Mouse (Mus musculus) megakaryocyte, embryonic 14.5 days (primary cell): ENCODE data around the gene Zc3h18.

Experiments used
- FLI1 ChIP-seq: IDR thresholded peaks from 2 replicates; pipeline ENCODE4 v1.6.1; 2012; ENCODE audit warnings: low read length, inconsistent platforms, mixed read lengths
- GATA1 ChIP-seq: IDR thresholded peaks from 3 replicates; pipeline ENCODE4 v1.6.1; 2012; ENCODE audit warnings: mixed read lengths, low read length, inconsistent platforms, borderline replicate concordance

GRCm38 (mm10) chr8:122375751-122376364 is 551 bp upstream of the Zc3h18 start:
- TF ChIP-seq GATA1 (no peak), FLI1 (no peak)
